Comparison of ENCODE assay signal across 22 mouse cellular contexts in the genomic region with DNA sequence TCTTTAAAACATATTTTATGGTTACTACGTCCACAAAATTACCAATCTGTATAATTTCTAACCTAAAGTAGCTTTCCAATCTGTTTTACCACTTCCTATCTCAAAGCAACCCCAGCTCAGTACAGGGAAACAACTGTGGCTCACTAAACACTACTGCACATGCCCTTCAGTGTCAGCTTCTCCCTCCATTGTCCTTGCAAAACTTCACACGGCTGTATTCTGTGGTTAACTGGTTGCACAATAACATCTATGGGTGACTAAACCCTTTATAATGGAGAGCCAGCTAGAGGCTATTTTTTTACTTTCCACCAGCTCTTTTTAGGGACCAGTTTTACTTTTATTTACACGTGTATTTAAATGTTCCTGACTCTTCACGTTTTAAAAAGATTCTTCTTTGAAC. TPM values are rescaled to one million over a fixed set of nuclear protein-coding genes. Genes with fewer than 3 reads are reported as not detected.
DNase-seq lines count a peak whose midpoint lies in the region; ATAC-seq and TF ChIP-seq lines count a peak whose summit lies in the region.
"Had no signal": no experiment of that assay in that cellular context is flagged by ENCODE, and none has a peak within 500 bp of the region (broad histone marks: within the 10 kb centered on the region; RNA-seq: fewer than 3 reads in every experiment).

No protein-coding gene starts in this region.

- no peak overlapping the region for H3K27ac ChIP-seq in thymus, adult 2 months (ENCODE audit: control insufficient read depth, insufficient read depth, low read length)
- H3K27ac ChIP-seq: embryonic facial prominence, embryonic 10.5 days; forebrain, embryonic 12.5 days; heart, embryonic 15.5 days; hindbrain, embryonic 10.5 days; hindbrain, postnatal 0 days; kidney, embryonic 15.5 days; limb, embryonic 10.5 days; midbrain, embryonic 15.5 days had no signal

- ATAC-seq in Patski: peak; percentile 89
- peak; percentile 96 for ATAC-seq in megakaryocyte progenitor cell, adult 5-6 weeks (replicated peaks; ENCODE audit: poor library complexity)
- ATAC-seq: activated CD4-positive, CD25-positive, alpha-beta regulatory T cell, adult 4 months; hindbrain, postnatal 0 days; intestine, postnatal 0 days; midbrain, embryonic 15.5 days had no signal

- TF ChIP-seq CTCF in Patski (IDR thresholded peaks at IDR 0.05): no peak
- TF ChIP-seq CTCF in thymus, adult 2 months (IDR thresholded peaks at IDR 0.05; ENCODE audit: borderline replicate concordance, control insufficient read depth, extremely low read depth, insufficient read depth, low read length, poor library complexity): no peak

- POLR2A ChIA-PET in Patski (lab: Charles Lee): no interaction called here

- in situ Hi-C loops in Patski (cut with MboI; ENCODE audit: low pct_unique_long_range_greater_than_20kb): no loop called here

- no peaks in the 10 kb centered on the region for H3K4me1 ChIP-seq in thymus, adult 2 months (replicated peaks; ENCODE audit: control insufficient read depth, insufficient read depth, low read length)
- H3K4me1 ChIP-seq: heart, embryonic 15.5 days; megakaryocyte, embryonic 14.5 days; midbrain, embryonic 15.5 days had no signal

- H3K27me3 ChIP-seq in Patski: no peaks in the 10 kb centered on the region
- no peaks in the 10 kb centered on the region for H3K27me3 ChIP-seq in thymus, adult 2 months (ENCODE audit: control insufficient read depth, insufficient read depth, low read length)
- H3K27me3 ChIP-seq: forebrain, embryonic 12.5 days; heart, embryonic 15.5 days; kidney, embryonic 15.5 days; midbrain, embryonic 15.5 days had no signal

- WGBS in thymus, adult 2 months: 66% methylated on average over 4 of the region's 4 CpGs

- TF ChIP-seq POLR2A in thymus, adult 2 months (IDR thresholded peaks at IDR 0.05; ENCODE audit: control insufficient read depth, extremely low read depth, insufficient read depth, low read length, poor library complexity): no peak

- peak; percentile 33 for DNase-seq in adrenal gland, adult 8-10 months
- no peak for DNase-seq in adrenal gland, postnatal 4 days (ENCODE audit: low spot score in 2 of 2)
- peak; percentile 16 for DNase-seq in 3134 (ENCODE audit: extremely low read depth, insufficient read length, low spot score)
- DNase-seq in Patski (ENCODE audit: low read depth, low spot score): no peak
- no peak for DNase-seq in gastrocnemius, postnatal 4 days (ENCODE audit: low spot score in 2 of 2)
- no peak for DNase-seq in thymus, adult 2 months
- DNase-seq: cerebellum, adult 2 months; gastrocnemius, postnatal 10 days; kidney, postnatal 4 days; thymus, postnatal 14 days had no signal

- H3K36me3 ChIP-seq in thymus, adult 2 months (ENCODE audit: control insufficient read depth, insufficient read depth, low read length): no peaks in the 10 kb centered on the region
- H3K36me3 ChIP-seq: embryonic facial prominence, embryonic 10.5 days; forebrain, embryonic 12.5 days; heart, embryonic 15.5 days; hindbrain, embryonic 10.5 days; kidney, embryonic 15.5 days; limb, embryonic 10.5 days; midbrain, embryonic 15.5 days had no signal

- CTCF ChIA-PET in Patski (lab: Charles Lee): interaction anchor here (0.9 kb wide), 1 partner anchor 10 kb away, joined by 3 read pairs; no protein-coding TSS in a partner anchor

- no peak overlapping the region for H3K4me3 ChIP-seq in thymus, adult 2 months (ENCODE audit: control insufficient read depth, insufficient read depth, low read length)
- H3K4me3 ChIP-seq: embryonic facial prominence, embryonic 10.5 days; forebrain, embryonic 12.5 days; heart, embryonic 15.5 days; hindbrain, embryonic 10.5 days; kidney, embryonic 15.5 days; limb, embryonic 10.5 days; megakaryocyte, embryonic 14.5 days; midbrain, embryonic 15.5 days had no signal

RNA-seq across cellular contexts. Expression of a gene that starts 12.7 kb away (rescaled TPM):
- 10 to 100 TPM; 34.7 to 50.3 (median 38.3) TPM for total RNA-seq in adrenal gland, adult 8-10 months (2022)
- 10 to 100 TPM; 36.8 to 43.8 TPM for total RNA-seq in adrenal gland, postnatal 4 days (2021)
- polyA plus RNA-seq in Patski (2021): 38.1 TPM
- total RNA-seq in megakaryocyte progenitor cell, adult 5-6 weeks (2015): 33.1 and 42.9 TPM in 2 replicates
- total RNA-seq in megakaryocyte progenitor cell, adult 5-6 weeks (2017): 53.3 and 62.2 TPM in 2 replicates
- total RNA-seq in gastrocnemius, postnatal 4 days (2021): 10 to 100 TPM; 51.1 TPM
- 18.2 and 25.6 TPM in 2 replicates for polyA plus RNA-seq in thymus, adult 2 months (2012; rRNA removed)

Comparison
In these comparisons a context has a peak if more than half of its experiments do, and no peak if none do; other contexts are left out.
1. DNase-seq: peak in adrenal gland, adult 8-10 months (single experiment) and 3134 (single experiment); none in adrenal gland, postnatal 4 days (0 of 2), Patski (single experiment), gastrocnemius, postnatal 4 days (0 of 2) and thymus, adult 2 months (single experiment).